Mouse (Mus musculus): ENCODE measurements around the gene Ankrd63. TPM values are rescaled to one million over a fixed set of nuclear protein-coding genes. Genes with fewer than 3 reads are reported as not detected.

The Ankrd63 gene
- polyA plus RNA-seq, 1 experiment from 2014 or later = 0.37 TPM

DNA sequence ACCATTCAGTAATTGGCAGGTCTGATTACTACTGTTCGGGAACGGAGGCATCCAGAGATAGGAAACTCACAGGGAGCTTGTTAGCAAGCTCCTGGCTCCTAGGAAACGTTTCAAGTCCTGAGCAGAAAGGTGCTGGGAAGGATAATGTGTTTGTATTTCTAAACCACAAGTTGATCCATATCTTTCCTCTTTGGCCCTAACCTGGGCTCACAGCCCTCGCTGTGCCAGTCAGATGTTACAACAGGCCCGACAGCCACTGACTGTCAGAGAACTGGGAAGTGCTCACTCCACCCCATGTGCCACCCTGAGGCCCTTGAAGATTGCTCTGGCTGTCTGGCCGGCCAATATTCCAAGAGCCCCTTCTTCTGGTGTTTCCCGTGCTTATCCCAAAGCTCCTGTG, 29.3 kb downstream of the Ankrd63 start:
- WGBS = 16% methylated on average over 7 of the region's 7 CpGs
- H3K4me2 ChIP-seq (ENCODE audit: low read length) = no peak overlapping the region
- TF ChIP-seq CTCF (IDR thresholded peaks at IDR 0.05; ENCODE audit: low read depth) = no peak
- no peaks in the 10 kb centered on the region for H3K36me3 ChIP-seq (ENCODE audit: insufficient read depth, low read length)
- DNase-seq (ENCODE audit: low spot score) (no peak), ATAC-seq (replicated peaks; ENCODE audit: low FRiP score, low read depth) (no peak)
- no peak overlapping the region for H3K9ac ChIP-seq (ENCODE audit: low read depth, low read length)
- no peaks in the 10 kb centered on the region for H3K9me3 ChIP-seq (replicated peaks; ENCODE audit: low read length)
- H3K4me3 ChIP-seq (replicated peaks; ENCODE audit: low read depth, low read length) = no peak overlapping the region
- no peak overlapping the region for H3K27ac ChIP-seq
- H3K27me3 ChIP-seq (ENCODE audit: insufficient read depth, low read length) = peaks cover 30% of the 10 kb centered on the region
- H3K4me1 ChIP-seq (replicated peaks; ENCODE audit: insufficient read depth, low read length) = peaks cover 7% of the 10 kb centered on the region; the same call in 1 of the 2 replicates

DNA sequence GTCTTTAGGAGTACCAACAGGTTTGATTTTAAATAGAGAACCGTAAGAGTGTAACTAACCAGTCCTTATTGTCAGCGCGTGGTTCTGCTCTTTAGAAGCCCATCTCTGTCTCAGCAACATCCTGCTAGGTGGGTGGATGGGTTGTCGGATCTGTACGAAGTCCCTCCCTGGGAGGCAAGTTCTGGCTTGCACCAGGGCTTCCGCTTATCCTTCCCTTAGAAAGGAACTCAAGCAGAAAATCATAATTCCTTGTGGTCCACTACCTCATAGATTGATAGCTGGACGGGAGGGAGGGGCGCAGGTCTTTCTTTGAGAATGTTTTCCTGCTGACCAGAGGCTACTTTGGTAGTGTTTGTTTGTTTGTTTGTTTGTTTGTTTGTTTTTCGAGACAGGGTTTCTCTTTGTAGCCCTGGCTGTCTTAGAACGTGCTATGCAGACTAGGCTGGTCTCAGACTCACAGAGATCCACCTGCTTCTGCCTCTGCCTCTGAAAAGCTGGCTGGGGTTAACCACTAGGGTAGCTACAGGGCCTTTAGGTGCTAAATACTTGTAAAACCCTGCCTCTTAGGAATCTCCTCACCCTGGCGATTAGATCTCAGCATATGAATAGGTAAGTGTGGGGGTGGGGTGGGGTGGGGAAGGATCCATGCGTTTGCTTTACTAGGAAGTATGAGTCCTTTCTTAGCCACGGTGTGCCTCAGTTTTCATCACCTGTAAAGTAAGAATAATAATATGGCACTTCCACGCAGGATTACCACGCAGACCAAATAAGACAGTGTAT, 29.9 kb downstream of the Ankrd63 start:
- no peak overlapping the region for H3K4me2 ChIP-seq (ENCODE audit: low read length)
- peaks cover 29% of the 10 kb centered on the region for H3K27me3 ChIP-seq (ENCODE audit: insufficient read depth, low read length)
- H3K4me3 ChIP-seq (replicated peaks; ENCODE audit: low read depth, low read length) = no peak overlapping the region
- DNase-seq (ENCODE audit: low spot score) = no peak
- no peak for TF ChIP-seq CTCF (IDR thresholded peaks at IDR 0.05; ENCODE audit: low read depth)
- H3K27ac ChIP-seq = no peak overlapping the region
- H3K9ac ChIP-seq (ENCODE audit: low read depth, low read length) = no peak overlapping the region
- H3K9me3 ChIP-seq (replicated peaks; ENCODE audit: low read length) = no peaks in the 10 kb centered on the region
- H3K4me1 ChIP-seq (replicated peaks; ENCODE audit: insufficient read depth, low read length) = peaks cover 7% of the 10 kb centered on the region; the same call in 1 of the 2 replicates
- H3K36me3 ChIP-seq (ENCODE audit: insufficient read depth, low read length) = no peaks in the 10 kb centered on the region
- ATAC-seq (replicated peaks; ENCODE audit: low FRiP score, low read depth) = no peak
- WGBS = 25% methylated on average over 15 of the region's 15 CpGs

DNA sequence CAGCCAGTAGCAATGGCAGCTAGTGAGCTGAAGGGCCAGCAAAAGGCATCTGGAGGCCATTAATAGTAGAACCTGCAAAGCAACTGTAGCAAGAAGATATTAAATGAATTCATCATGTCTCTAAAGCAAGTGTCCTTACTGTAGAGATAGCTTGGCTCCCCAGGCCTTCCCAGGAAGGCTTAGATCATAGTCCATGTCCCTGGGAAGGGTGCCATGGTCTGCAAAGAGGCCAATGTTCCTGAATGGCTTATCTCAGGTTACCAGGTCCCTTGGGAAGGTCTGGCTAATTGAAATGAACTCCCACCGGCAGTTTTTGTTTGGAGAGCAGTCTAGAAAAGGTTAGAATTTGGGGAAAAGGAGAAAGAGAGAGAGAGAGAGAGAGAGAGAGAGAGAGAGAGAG, 32.0 kb downstream of the Ankrd63 start:
- WGBS = 22% methylated on average over 1 of the region's 1 CpGs
- peaks cover 19% of the 10 kb centered on the region for H3K27me3 ChIP-seq (ENCODE audit: insufficient read depth, low read length)

DNA sequence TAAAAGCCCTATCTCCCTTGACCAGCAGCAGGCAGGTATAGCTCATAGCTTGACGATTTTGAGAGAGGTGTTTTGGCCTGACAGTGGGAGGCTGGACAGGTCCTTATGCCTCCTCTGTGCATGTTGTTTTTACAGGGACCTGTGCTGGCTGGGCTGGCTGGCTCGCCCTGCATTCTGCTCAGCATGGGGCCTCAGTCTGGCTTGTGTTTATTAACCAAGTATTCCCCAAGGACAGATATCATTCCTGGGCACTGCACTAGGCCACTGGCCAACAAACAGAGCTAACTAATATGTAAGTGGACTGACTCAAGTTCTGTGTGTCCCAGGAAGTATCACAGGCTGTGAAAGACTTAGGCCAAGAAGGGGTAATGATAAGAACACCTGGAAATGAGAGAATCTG, 34.0 kb downstream of the Ankrd63 start:
- Histone ChIP-seq H3K4me1 (replicated peaks; ENCODE audit: insufficient read depth, low read length) (no peaks in the 10 kb centered on the region), H3K9ac (ENCODE audit: low read depth, low read length) (no peak overlapping the region), H3K9me3 (replicated peaks; ENCODE audit: low read length) (no peaks in the 10 kb centered on the region), H3K27me3 (ENCODE audit: insufficient read depth, low read length) (0 out of 2 replicates have a peak, but pooled peaks cover 1% of the 10 kb centered on the region), H3K4me3 (replicated peaks; ENCODE audit: low read depth, low read length) (no peak overlapping the region), H3K27ac (peak overlapping the region; percentile 51; the same call in 1 of the 2 replicates), H3K36me3 (ENCODE audit: insufficient read depth, low read length) (no peaks in the 10 kb centered on the region), H3K4me2 (ENCODE audit: low read length) (no peak overlapping the region)
- 30% methylated on average over 2 of the region's 2 CpGs for WGBS
- TF ChIP-seq CTCF (IDR thresholded peaks at IDR 0.05; ENCODE audit: low read depth) = no peak
- ATAC-seq (replicated peaks; ENCODE audit: low FRiP score, low read depth) (peak; percentile 60; the same call in 1 of the 2 replicates), DNase-seq (ENCODE audit: low spot score) (peak; percentile 16)

More for the DNA sequence above, 32.0 kb downstream of the Ankrd63 start:
- H3K9ac ChIP-seq (ENCODE audit: low read depth, low read length) = no peak overlapping the region
- no peak overlapping the region for H3K4me2 ChIP-seq (ENCODE audit: low read length)
- no peaks in the 10 kb centered on the region for H3K36me3 ChIP-seq (ENCODE audit: insufficient read depth, low read length)
- ATAC-seq (replicated peaks; ENCODE audit: low FRiP score, low read depth) (no peak), DNase-seq (ENCODE audit: low spot score) (no peak)
- H3K4me3 ChIP-seq (replicated peaks; ENCODE audit: low read depth, low read length) = no peak overlapping the region
- peaks cover 2% of the 10 kb centered on the region; the same call in 1 of the 2 replicates for H3K4me1 ChIP-seq (replicated peaks; ENCODE audit: insufficient read depth, low read length)
- no peak overlapping the region for H3K27ac ChIP-seq
- H3K9me3 ChIP-seq (replicated peaks; ENCODE audit: low read length) = no peaks in the 10 kb centered on the region
- TF ChIP-seq CTCF (IDR thresholded peaks at IDR 0.05; ENCODE audit: low read depth) = no peak

DNA sequence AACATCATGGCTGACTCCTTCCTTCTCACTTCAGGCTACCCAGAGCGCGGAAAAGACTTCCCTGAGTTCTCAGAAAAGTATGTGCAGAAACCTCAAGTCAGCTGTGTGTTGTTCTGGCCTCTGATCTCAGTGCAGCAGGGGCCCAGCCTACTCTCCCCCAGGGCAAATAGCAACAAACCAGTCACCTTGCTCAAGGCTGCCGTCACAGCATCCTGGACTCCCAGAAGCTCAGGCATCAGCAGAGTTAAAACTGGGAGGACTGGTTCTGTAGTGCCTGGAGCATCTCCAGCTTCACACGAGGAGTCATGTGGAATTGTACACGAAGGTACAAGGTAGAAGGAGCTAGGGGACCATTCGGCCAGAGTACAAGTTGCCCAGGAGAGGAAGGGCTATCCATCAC, 34.5 kb downstream of the Ankrd63 start:
- 0 out of 2 replicates have a peak overlapping the region, but pooled peaks have one; percentile 51 for H3K27ac ChIP-seq
- no peaks in the 10 kb centered on the region for H3K27me3 ChIP-seq (ENCODE audit: insufficient read depth, low read length)
- no peaks in the 10 kb centered on the region for H3K4me1 ChIP-seq (replicated peaks; ENCODE audit: insufficient read depth, low read length)
- no peaks in the 10 kb centered on the region for H3K9me3 ChIP-seq (replicated peaks; ENCODE audit: low read length)
- no peaks in the 10 kb centered on the region for H3K36me3 ChIP-seq (ENCODE audit: insufficient read depth, low read length)
- H3K4me3 ChIP-seq (replicated peaks; ENCODE audit: low read depth, low read length) = no peak overlapping the region
- DNase-seq (ENCODE audit: low spot score) = peak; percentile 40
- H3K4me2 ChIP-seq (ENCODE audit: low read length) = no peak overlapping the region
- 51% methylated on average over 6 of the region's 6 CpGs for WGBS
- H3K9ac ChIP-seq (ENCODE audit: low read depth, low read length) = no peak overlapping the region
- no peak for TF ChIP-seq CTCF (IDR thresholded peaks at IDR 0.05; ENCODE audit: low read depth)
- peak; percentile 65 for ATAC-seq (replicated peaks; ENCODE audit: low FRiP score, low read depth)

DNA sequence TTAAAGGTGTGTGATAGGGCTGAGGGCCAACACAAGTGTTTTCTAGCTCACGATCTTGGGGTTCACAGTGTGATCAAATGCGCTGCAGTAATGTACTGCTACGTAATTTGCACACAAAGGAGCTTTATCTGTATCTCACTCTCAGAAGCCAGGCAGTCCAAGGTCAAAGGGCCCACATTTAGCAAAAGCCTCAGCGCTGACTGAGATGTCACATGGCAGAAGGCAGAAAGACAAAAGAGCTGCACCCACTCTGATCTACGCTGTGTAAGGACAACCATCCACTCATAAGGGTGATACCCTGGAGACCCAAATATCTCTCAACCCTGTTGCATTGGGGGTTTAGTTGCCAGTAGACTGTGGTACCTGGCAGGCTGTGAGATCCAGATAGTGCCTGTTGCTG, 36.6 kb downstream of the Ankrd63 start:
- Histone ChIP-seq H3K27ac (no peak overlapping the region), H3K9ac (ENCODE audit: low read depth, low read length) (no peak overlapping the region), H3K27me3 (ENCODE audit: insufficient read depth, low read length) (peaks cover 3% of the 10 kb centered on the region), H3K4me2 (ENCODE audit: low read length) (no peak overlapping the region), H3K4me1 (replicated peaks; ENCODE audit: insufficient read depth, low read length) (0 out of 2 replicates have a peak, but pooled peaks cover 5% of the 10 kb centered on the region), H3K4me3 (replicated peaks; ENCODE audit: low read depth, low read length) (no peak overlapping the region), H3K9me3 (replicated peaks; ENCODE audit: low read length) (no peaks in the 10 kb centered on the region), H3K36me3 (ENCODE audit: insufficient read depth, low read length) (no peaks in the 10 kb centered on the region)
- 78% methylated on average over 5 of the region's 5 CpGs for WGBS
- ATAC-seq (replicated peaks; ENCODE audit: low FRiP score, low read depth) (no peak), DNase-seq (ENCODE audit: low spot score) (no peak)
- TF ChIP-seq CTCF (IDR thresholded peaks at IDR 0.05; ENCODE audit: low read depth) = no peak

Data from kidney, postnatal 0 days (tissue).